Mouse (Mus musculus) right cerebral cortex, postnatal 36 days (tissue): ENCODE measurements around the gene Atpaf1.

ENCODE experiments used
- DNase-seq, 2 experiments: peaks; one replicate each; pipeline ENCODE4 v3.0.0; 2022; ENCODE audit warnings: low spot score in 2 of 2, mixed read lengths in 1 of 2

The Atpaf1 gene

DNA sequence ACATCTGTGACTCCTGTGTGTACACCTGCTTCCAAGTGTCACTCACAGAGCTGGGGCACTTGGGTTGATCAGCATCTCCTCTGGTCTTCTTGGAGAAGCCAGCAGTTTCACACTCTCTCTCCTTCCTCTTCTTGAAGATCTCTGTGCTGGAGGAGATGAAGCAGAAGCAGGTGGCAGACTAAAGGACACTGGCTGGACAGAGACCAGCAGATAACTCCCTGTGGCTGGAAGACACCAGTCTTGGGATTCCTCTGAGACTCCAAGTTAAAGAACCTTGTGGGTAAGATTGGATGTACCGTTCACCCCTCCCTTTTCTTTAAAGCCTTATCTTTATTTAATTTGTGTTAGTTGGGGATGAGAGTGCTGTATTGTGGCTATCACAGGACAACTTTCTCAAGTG lies 63.5 kb downstream of the Atpaf1 start:
- DNase-seq = no peak

DNA sequence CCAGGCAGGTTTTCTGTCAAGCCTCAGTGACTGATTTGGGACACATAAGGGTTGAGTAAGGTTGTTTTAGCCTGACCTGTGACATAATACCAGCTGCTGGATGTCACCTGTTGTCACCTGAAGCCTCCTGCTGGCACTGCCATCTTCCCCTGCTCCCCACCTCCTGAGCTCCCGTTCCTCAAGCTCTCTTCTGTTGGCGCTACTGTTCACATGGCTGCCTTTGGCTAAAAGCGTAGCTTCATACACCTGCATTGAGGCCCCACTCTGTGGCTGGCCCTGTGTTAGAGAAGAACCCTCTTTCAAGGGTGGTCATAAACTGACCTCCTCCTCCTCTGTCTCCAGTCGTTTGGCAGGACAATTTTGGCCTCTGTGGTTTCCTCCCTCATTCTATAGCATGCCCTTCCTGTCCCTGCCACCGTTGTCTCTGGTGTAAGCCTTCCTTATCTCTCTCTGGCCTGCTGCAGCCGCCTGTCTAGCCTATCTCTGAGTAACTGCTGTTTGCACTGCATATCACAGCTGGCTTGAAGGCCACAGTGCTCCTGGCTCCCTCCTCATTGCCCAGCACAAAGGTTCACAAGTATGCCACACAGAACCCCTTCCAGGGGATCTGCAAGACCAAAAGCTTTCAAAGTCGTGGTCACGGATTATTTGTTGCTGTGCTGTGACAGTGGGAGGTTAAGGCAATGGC lies 64.5 kb downstream of the Atpaf1 start:
- DNase-seq = no peak

DNA sequence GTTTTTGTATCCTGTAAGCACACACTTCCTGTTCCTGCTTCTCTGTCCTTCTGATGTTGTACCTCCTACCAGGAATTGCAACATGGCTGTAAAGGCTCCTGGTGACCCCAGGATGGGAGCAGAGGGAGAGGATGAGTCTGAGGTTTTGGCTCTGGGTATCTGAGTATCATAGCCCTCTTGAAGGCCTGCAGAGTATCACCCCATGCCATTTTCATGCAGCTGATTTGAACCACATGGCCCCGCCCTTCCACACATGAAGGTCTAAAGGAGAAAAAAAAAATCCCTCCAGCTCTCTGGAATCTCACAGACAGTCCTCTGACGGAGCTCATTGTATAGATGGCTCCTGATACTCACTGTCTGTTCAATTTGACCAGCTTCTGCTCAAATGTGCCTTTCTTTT lies 65.5 kb downstream of the Atpaf1 start:
- DNase-seq = no peak

DNA sequence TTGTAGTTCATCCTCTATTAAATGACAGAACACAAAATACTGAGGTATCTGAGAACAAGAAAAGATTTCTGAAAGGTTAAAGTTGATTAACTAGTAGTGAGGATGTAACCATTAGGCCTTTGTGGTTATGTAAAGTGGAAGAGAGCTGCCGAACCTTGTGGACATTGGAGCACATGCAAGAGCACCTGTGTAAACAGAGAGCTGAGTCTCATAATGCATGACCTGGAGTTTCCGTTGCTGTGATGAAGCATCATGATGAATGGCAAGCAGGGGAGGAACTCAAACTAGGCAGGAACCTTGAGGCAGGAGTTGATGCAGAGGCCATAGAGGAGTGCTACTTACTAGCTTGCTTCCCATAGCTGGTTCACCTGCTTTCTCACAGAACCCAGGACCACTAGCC lies 66.0 kb downstream of the Atpaf1 start:
- DNase-seq = no peak

DNA sequence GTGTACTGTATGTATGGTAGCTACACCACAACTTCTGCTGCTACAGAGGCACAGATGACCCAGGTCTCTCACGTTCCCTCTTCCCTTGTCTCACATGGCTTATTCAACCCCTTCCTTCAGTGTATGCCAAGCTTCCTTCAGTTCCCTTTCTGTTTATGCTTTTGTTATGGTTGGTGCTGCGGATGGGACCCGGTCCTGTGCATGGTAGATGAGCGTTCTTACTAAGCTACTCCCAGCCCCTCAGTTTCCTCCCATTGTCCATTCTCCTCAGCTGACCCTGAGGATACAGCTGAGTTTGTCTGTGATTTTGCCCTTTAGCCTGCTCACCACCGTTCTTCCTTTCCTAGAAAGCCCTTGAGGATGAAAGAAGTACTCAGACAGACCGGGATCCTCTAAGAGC lies 67.0 kb downstream of the Atpaf1 start:
- no peak for DNase-seq

DNA sequence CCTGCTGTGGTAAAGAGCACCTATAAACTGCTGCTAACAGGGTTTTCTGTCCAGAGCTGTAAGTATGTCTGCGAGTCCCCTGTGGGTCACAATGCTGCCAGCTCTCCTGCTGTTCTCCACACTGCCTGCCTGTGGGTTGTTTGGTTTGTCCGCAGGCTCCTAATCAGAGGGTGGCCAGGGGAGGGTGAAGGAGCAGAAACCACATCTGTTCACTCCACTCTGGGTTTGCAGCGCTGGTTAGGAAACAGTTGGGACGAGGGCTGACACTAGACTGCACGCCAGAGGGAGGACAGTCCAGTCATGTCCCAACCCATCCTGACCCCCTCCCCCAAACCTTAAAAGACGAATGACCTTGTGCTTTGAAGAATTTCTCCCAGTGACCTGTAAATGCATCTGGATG lies 70.5 kb downstream of the Atpaf1 start:
- no peak for DNase-seq

DNA sequence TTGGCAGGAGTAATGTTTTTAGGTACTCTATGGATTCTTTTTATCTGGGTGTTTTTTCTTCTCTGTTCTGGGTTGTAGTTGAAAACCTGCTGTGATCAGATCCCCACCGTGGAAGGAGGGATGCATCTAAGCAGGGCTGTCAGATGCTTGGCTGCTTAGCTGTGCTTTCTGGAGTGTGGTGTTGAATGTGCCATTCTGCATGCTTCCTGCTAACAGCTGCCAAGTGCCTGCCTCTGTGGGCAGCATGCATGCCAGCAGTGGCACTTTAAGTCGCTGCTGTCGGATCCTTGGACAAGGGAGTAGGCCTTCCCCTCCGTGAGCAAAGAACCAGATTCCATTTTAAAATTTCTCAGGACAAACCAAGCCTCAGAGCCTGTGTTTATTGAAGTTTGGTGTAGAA lies 71.0 kb downstream of the Atpaf1 start:
- no peak for DNase-seq

GRCm38 (mm10) chr4:115856282-115856681 lies 71.7 kb downstream of the Atpaf1 start:
- DNase-seq = no peak

DNA sequence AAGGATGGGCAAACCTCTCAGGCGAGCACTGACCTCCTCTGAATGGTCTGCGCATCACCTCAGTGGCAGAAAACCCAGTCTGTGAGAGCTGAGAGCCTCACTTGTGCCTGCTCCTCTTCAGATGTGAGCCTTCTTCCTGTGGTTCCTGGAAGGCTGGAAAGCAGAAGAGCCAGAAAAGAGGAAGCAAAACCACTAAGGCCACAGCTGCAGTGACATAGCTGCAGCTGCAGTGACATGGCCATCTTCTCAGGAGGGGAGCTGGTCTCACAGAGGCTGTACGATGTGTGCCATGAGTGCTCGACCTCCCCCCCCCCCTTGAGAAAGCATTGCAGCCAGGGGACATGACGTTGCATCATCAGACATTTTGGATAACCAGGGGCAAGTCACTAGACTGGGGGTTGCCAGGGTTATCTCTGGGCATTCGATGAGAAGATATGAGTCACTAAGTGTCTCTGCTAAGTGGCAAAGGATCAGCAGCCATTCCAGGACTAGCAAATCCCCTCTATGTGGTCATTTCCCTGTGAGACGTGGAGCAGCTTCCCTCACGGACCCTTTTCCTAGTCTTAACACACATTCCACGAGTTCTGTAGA lies 72.8 kb downstream of the Atpaf1 start:
- no peak for DNase-seq

DNA sequence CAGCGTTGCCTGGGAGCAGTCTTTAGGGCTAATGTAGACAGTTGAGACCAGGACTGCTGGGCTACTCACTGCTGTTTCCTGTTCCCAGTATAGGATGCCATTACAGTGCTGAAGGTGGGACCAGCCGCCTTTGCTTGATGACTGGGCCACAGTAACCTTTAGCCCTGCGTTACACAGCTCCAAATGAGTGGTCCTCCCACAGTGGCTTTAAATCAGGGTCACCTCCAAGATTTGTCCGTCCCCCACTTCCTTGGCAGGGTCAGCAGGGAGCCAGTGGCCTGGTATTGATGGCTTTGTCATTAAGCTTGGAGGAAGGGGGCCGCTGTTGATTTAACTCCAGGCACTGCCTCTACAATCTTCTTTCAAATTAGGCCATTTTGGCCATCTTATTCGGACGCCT lies 78.7 kb downstream of the Atpaf1 start:
- no peak for DNase-seq

GRCm38 (mm10) chr4:115863880-115864279 lies 79.3 kb downstream of the Atpaf1 start:
- DNase-seq = no peak
